Mouse (Mus musculus) kidney, adult 2 months (tissue): ENCODE measurements at regions not wholly inside any gene's neighbourhood (a gene's known extent, or its start where the extent isn't known, plus 50 kb on each side); places are given as distances from the start of the nearest gene placed in this dataset.

Source experiments
- CTCF ChIP-seq: fragments of 200-500 bp; conservative IDR thresholded peaks from 2 replicates; pipeline ENCODE4 v1.5.1; 2011; ENCODE audit warnings: low read depth, mild to moderate bottlenecking, control low read depth, low read length, moderate library complexity, mixed read lengths; ENCODE audit not compliant: insufficient read depth, insufficient read length
- POLR2A ChIP-seq: fragments of 200-500 bp; IDR thresholded peaks from one replicate; pipeline ENCODE4 v1.6.1; 2011; ENCODE audit warnings: low read depth, low read length, control low read depth

- no peak for TF ChIP-seq CTCF
- TF ChIP-seq POLR2A = no peak
Measured at GRCm38 (mm10) chr14:95726082-95726481, 155.0 kb upstream of the 4921530L21Rik start.
